Mouse (Mus musculus) thymus, adult 2 months (tissue): Measurements from ENCODE around the gene Prss53.

Experiments used
- CTCF ChIP-seq: fragments of 200-500 bp; IDR thresholded peaks from 2 replicates; pipeline ENCODE4 v1.5.1; 2012; ENCODE audit warnings: mild to moderate bottlenecking, control low read depth, low read length, moderate library complexity, borderline replicate concordance; ENCODE audit not compliant: control insufficient read depth, poor library complexity, insufficient read depth; ENCODE audit errors: extremely low read depth
- POLR2A ChIP-seq: fragments of 200-500 bp; IDR thresholded peaks from 2 replicates; pipeline ENCODE4 v1.6.1; 2012; ENCODE audit warnings: mild to moderate bottlenecking, low read length, control low read depth, moderate library complexity; ENCODE audit not compliant: control insufficient read depth, poor library complexity, insufficient read depth; ENCODE audit errors: extremely low read depth

GRCm38 (mm10) chr7:127840886-127841285, 49.9 kb downstream of the Prss53 start:
- TF ChIP-seq CTCF (no peak), POLR2A (no peak; the same call in 1 of the 2 replicates)
